Mouse (Mus musculus): ENCODE results near the gene Zfp385a. TPM values are rescaled to one million over a fixed set of nuclear protein-coding genes. Genes with fewer than 3 reads are reported as not detected.
A peak's percentile ranks its signal among the peaks of the same experiment; 100 is the strongest.

The Zfp385a gene
- total and polyA plus RNA-seq, 2 experiments from 2014 or later: 23.1 to 25.8 TPM

DNA sequence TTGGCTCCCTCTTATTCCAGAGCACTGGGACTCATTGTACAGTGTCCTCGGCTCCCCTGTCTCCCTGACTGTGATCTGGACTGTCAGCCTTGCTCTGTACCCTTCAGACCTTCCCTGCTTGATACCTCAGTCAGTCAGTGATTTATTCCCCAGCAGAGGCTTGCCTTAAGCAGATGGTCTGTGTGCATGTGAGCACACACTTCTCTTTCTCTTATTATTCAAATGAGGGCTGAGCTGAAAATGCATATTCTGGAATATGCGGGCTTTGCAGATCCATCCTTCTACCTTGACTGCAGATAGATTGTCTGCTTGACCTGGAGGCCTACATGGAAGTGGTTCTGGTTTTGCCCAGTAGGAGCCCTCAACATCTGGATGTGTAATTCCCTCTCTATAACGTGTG lies 41.9 kb downstream of the Zfp385a start:
- no peak overlapping the region for H3K4me2 ChIP-seq (ENCODE audit: low read depth, low read length)
- no peaks in the 10 kb centered on the region for H3K9me3 ChIP-seq (ENCODE audit: low read length)
- DNase-seq (ENCODE audit: low spot score) (no peak), ATAC-seq (no peak)
- WGBS: 39% methylated on average over 3 of the region's 3 CpGs
- H3K27ac ChIP-seq: peak overlapping the region; percentile 37
- H3K36me3 ChIP-seq (ENCODE audit: insufficient read depth, low read length): peaks cover 5% of the 10 kb centered on the region; the same call in 1 of the 2 replicates
- no peak overlapping the region for H3K4me3 ChIP-seq (ENCODE audit: low read length)
- peaks cover 26% of the 10 kb centered on the region for H3K4me1 ChIP-seq (ENCODE audit: insufficient read depth, low read length)
- H3K9ac ChIP-seq (replicated peaks; ENCODE audit: low read length): no peak overlapping the region
- TF ChIP-seq CTCF (IDR thresholded peaks at IDR 0.05; ENCODE audit: low read depth): no peak
- no peaks in the 10 kb centered on the region for H3K27me3 ChIP-seq (ENCODE audit: insufficient read depth, low read length)

DNA sequence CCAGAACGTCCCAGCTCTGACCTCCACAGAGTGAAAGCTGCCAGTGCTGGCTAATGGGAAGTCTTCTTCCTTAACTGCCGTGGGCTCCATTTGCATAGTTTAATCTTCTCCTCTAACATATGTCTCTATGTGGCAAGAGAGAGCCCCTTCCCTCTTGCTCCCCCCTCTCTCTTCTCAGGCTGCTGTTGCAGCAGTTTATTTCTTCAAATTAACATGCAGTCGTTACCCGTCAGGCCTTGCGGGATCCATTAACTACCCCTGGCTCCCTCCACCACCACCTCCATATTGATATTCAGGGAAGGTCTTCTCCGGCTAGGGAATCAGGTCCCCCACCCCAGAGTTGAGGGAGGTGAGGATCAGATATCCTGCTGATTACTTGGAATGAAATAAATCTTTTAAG lies 42.6 kb downstream of the Zfp385a start:
- H3K36me3 ChIP-seq (ENCODE audit: insufficient read depth, low read length): peaks cover 8% of the 10 kb centered on the region; the same call in 1 of the 2 replicates
- TF ChIP-seq CTCF (IDR thresholded peaks at IDR 0.05; ENCODE audit: low read depth): no peak
- no peaks in the 10 kb centered on the region for H3K9me3 ChIP-seq (ENCODE audit: low read length)
- H3K4me3 ChIP-seq (ENCODE audit: low read length): no peak overlapping the region
- no peaks in the 10 kb centered on the region for H3K27me3 ChIP-seq (ENCODE audit: insufficient read depth, low read length)
- H3K9ac ChIP-seq (replicated peaks; ENCODE audit: low read length): no peak overlapping the region
- ATAC-seq: no peak
- 35% methylated on average over 6 of the region's 6 CpGs for WGBS
- peak overlapping the region; percentile 37; the same call in 1 of the 2 replicates for H3K27ac ChIP-seq
- no peak overlapping the region for H3K4me2 ChIP-seq (ENCODE audit: low read depth, low read length)
- DNase-seq (ENCODE audit: low spot score): peak; percentile 19
- H3K4me1 ChIP-seq (ENCODE audit: insufficient read depth, low read length): peaks cover 21% of the 10 kb centered on the region

DNA sequence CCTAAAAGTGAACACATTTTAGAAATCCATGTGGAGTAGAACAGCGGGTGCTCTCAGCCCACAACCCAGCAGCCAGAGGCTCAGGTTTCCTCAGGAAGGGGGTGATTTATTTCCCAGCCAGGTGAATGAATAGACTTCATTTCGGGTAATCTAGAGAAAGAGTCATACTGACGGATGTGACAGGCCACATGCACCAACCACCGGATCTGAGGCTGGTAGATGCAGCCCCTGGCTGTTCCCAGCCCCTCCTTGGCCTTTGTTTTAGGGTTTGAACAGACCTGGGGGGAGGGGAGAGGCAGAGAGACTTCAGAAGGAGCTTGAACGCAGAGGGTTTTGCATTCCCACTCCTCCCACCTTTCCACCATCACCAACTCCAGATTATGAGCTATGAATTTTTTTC lies 44.0 kb downstream of the Zfp385a start:
- H3K9me3 ChIP-seq (ENCODE audit: low read length): no peaks in the 10 kb centered on the region
- no peak overlapping the region for H3K4me3 ChIP-seq (ENCODE audit: low read length)
- no peak for ATAC-seq
- DNase-seq (ENCODE audit: low spot score): no peak
- H3K4me1 ChIP-seq (ENCODE audit: insufficient read depth, low read length): peaks cover 18% of the 10 kb centered on the region
- H3K27ac ChIP-seq: no peak overlapping the region
- peaks cover 10% of the 10 kb centered on the region; the same call in 1 of the 2 replicates for H3K36me3 ChIP-seq (ENCODE audit: insufficient read depth, low read length)
- WGBS: 16% methylated on average over 5 of the region's 5 CpGs
- no peaks in the 10 kb centered on the region for H3K27me3 ChIP-seq (ENCODE audit: insufficient read depth, low read length)
- H3K4me2 ChIP-seq (ENCODE audit: low read depth, low read length): no peak overlapping the region
- H3K9ac ChIP-seq (replicated peaks; ENCODE audit: low read length): no peak overlapping the region
- no peak for TF ChIP-seq CTCF (IDR thresholded peaks at IDR 0.05; ENCODE audit: low read depth)

DNA sequence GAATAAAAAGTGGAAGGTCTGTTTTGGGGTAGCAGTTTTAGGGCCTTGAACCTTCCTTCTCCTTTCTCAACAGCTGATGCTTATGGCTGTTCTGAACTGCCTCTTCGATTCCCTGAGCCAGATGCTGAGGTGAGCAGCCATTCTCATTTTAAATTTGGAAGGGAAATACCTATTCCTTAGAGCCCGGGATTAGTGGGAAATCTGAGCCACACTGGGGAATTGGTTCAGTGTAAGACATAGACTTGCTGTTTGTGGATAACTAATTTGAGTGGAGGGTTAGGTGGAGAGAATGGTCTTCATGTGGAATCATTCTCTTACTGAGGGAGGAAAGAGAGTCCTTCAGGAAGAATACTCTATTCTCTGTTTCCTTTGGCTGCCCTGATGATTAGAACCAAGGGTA lies 45.2 kb downstream of the Zfp385a start:
- DNase-seq (ENCODE audit: low spot score) (no peak), ATAC-seq (no peak)
- Histone ChIP-seq H3K4me3 (ENCODE audit: low read length) (no peak overlapping the region), H3K9me3 (ENCODE audit: low read length) (no peaks in the 10 kb centered on the region), H3K4me1 (ENCODE audit: insufficient read depth, low read length) (peaks cover 7% of the 10 kb centered on the region), H3K27ac (no peak overlapping the region), H3K4me2 (ENCODE audit: low read depth, low read length) (no peak overlapping the region), H3K9ac (replicated peaks; ENCODE audit: low read length) (no peak overlapping the region), H3K27me3 (ENCODE audit: insufficient read depth, low read length) (no peaks in the 10 kb centered on the region), H3K36me3 (ENCODE audit: insufficient read depth, low read length) (peaks cover 10% of the 10 kb centered on the region; the same call in 1 of the 2 replicates)
- no peak for TF ChIP-seq CTCF (IDR thresholded peaks at IDR 0.05; ENCODE audit: low read depth)
- WGBS: 76% methylated on average over 2 of the region's 2 CpGs

DNA sequence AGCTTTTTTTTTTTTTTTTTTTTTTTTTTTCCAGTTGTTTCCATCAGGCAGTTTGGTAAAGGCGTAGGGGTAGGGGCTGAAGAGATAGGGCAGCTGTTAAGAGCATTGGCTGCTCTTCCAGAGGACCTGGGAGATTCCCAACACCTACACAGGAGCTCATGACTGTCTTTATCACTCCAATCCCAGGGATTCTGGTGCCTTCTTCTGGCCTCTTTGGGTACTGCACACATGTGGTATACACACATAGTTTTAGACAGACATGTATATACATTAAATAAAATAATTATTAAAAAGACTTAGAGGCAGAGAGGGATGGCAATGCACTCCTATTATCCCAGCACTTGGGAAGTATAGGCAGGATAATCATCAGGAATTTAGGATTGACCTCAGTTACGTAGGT lies 46.5 kb downstream of the Zfp385a start:
- Histone ChIP-seq H3K9ac (replicated peaks; ENCODE audit: low read length) (no peak overlapping the region), H3K4me2 (ENCODE audit: low read depth, low read length) (no peak overlapping the region), H3K4me1 (ENCODE audit: insufficient read depth, low read length) (no peaks in the 10 kb centered on the region; the same call in 1 of the 2 replicates), H3K27ac (no peak overlapping the region), H3K9me3 (ENCODE audit: low read length) (no peaks in the 10 kb centered on the region), H3K36me3 (ENCODE audit: insufficient read depth, low read length) (peaks cover 10% of the 10 kb centered on the region; the same call in 1 of the 2 replicates), H3K27me3 (ENCODE audit: insufficient read depth, low read length) (no peaks in the 10 kb centered on the region), H3K4me3 (ENCODE audit: low read length) (no peak overlapping the region)
- 94% methylated on average over 2 of the region's 2 CpGs for WGBS
- ATAC-seq (no peak), DNase-seq (ENCODE audit: low spot score) (no peak)
- TF ChIP-seq CTCF (IDR thresholded peaks at IDR 0.05; ENCODE audit: low read depth): peak; percentile 39

DNA sequence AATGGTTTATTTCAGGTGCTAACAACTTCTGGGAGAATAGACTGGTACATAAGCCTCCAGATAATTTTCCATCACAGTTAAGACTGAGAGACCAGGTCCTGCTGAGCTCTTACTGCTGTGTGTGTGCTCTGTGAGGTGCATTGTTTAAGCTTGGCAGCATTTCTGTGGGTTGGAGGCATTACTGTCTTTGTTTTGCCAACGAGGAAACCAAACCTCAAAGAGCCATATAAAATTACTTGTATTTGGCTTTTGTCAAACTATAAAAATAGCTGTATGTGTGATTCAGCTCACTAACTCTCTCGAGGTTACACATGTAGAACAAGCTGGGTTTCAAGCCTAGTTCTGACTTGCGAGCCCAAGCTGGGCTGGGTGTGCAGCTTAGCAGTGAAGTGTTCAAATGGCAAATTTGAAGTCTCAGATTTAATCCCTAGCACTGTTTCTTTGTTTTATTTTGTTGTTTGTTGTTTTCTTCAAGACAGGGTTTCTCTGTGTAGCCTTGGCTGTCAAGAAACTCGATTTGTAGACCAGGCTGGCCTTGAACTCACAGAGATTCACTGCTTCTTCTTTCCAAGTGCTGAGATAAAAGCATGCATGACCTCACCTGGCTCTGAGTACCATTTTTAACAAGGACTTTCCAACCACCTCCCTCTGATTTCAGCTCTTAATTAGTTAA lies 47.1 kb downstream of the Zfp385a start:
- no peak for TF ChIP-seq CTCF (IDR thresholded peaks at IDR 0.05; ENCODE audit: low read depth)
- Histone ChIP-seq H3K4me3 (ENCODE audit: low read length) (no peak overlapping the region), H3K4me2 (ENCODE audit: low read depth, low read length) (no peak overlapping the region), H3K9me3 (ENCODE audit: low read length) (no peaks in the 10 kb centered on the region), H3K9ac (replicated peaks; ENCODE audit: low read length) (no peak overlapping the region), H3K4me1 (ENCODE audit: insufficient read depth, low read length) (no peaks in the 10 kb centered on the region; the same call in 1 of the 2 replicates), H3K27me3 (ENCODE audit: insufficient read depth, low read length) (no peaks in the 10 kb centered on the region), H3K36me3 (ENCODE audit: insufficient read depth, low read length) (peaks cover 10% of the 10 kb centered on the region; the same call in 1 of the 2 replicates), H3K27ac (peak overlapping the region; percentile 32; the same call in 1 of the 2 replicates)
- 70% methylated on average over 4 of the region's 4 CpGs for WGBS
- DNase-seq (ENCODE audit: low spot score) (no peak), ATAC-seq (no peak)

DNA sequence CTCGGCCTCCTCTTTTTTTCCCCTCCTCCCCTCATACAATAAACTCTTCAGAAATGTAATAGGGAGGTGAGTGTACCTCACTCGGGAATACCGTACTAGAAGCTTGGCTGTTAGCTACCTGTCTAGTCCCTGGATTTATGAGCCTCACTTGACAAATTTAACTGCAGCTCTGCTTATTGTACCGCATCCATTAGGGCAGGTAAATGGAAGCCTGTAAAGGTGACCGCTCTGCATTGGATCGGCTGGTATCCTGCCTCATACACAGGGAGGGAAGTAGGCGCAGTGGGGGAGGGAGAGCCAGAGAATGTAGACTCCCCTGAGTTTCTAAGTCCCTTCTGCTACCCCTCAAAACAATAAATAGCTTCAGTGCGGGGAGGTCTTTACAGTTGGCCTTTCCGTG lies 49.0 kb downstream of the Zfp385a start:
- ATAC-seq (no peak), DNase-seq (ENCODE audit: low spot score) (no peak)
- Histone ChIP-seq H3K9me3 (ENCODE audit: low read length) (no peaks in the 10 kb centered on the region), H3K27me3 (ENCODE audit: insufficient read depth, low read length) (no peaks in the 10 kb centered on the region), H3K4me3 (ENCODE audit: low read length) (no peak overlapping the region), H3K27ac (peak overlapping the region; percentile 11; the same call in 1 of the 2 replicates), H3K9ac (replicated peaks; ENCODE audit: low read length) (no peak overlapping the region), H3K4me2 (ENCODE audit: low read depth, low read length) (no peak overlapping the region), H3K4me1 (ENCODE audit: insufficient read depth, low read length) (peaks cover 1% of the 10 kb centered on the region; the same call in 1 of the 2 replicates), H3K36me3 (ENCODE audit: insufficient read depth, low read length) (peaks cover 9% of the 10 kb centered on the region; the same call in 1 of the 2 replicates)
- TF ChIP-seq CTCF (IDR thresholded peaks at IDR 0.05; ENCODE audit: low read depth): no peak
- 82% methylated on average over 9 of the region's 9 CpGs for WGBS

Measured in hindbrain, postnatal 0 days (tissue).